Mouse (Mus musculus): ENCODE results near the gene Insig1.

DNA sequence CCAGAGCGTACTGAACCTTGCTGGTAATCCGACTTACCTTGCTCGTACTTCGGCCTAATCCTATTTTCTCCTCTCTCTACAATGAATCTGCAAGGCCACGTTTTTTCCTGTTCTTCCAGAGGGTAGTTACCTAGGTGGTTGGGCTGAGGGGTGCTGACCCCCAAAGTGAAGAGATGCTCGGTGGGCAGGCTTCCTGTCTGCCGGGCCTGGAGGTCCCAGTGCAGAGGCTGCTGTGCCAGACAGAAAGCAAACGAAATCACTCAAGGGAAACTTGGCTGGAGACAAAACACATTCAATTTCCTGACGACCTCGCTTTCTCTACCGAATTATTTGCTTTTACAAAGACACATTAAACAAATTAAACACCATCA lies 52.3 kb downstream of the Insig1 start:
- TF ChIP-seq CTCF (IDR thresholded peaks at IDR 0.05) = no peak
- TF ChIP-seq EP300 (IDR thresholded peaks at IDR 0.05) = no peak

All from lung, postnatal 0 days (tissue).